Mouse (Mus musculus): Measurements from ENCODE around the gene Pamr1. TPM values are rescaled to one million over a fixed set of nuclear protein-coding genes. Genes with fewer than 3 reads are reported as not detected.

Gene Pamr1
- polyA plus RNA-seq, 1 experiment from 2014 or later: 9.1 TPM

DNA sequence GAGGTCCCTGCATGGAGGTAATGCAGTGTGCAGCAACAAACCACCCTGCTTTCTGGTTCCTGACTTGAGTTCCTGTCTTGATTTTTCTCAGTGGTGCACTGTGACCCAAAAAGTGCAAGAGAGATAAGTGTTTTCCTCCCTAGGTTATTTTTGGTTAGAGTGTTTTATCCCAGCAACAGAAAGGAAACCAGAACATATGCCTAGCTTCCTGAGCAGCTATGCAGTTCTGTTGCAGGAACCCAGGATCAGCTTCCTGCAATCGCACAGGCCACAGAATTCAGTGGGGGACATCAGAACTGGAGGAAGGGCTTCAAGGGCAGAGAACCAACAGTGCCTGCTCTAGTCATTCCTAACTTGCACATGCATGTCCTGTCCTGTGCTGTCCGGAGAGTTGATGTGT is 66.8 kb downstream of the Pamr1 start:
- WGBS: 68% methylated on average over 2 of the region's 2 CpGs
- no peak overlapping the region for H3K4me3 ChIP-seq
- H3K27ac ChIP-seq: no peak overlapping the region
- no peak for ATAC-seq (ENCODE audit: insufficient number of reproducible peaks, insufficient read depth, low FRiP score, low TSS enrichment)
- no peaks in the 10 kb centered on the region for H3K27me3 ChIP-seq
- H3K9me3 ChIP-seq: no peaks in the 10 kb centered on the region
- no peak overlapping the region for H3K4me2 ChIP-seq (replicated peaks)
- H3K9ac ChIP-seq: no peak overlapping the region
- no peaks in the 10 kb centered on the region for H3K4me1 ChIP-seq
- H3K36me3 ChIP-seq: no peaks in the 10 kb centered on the region

DNA sequence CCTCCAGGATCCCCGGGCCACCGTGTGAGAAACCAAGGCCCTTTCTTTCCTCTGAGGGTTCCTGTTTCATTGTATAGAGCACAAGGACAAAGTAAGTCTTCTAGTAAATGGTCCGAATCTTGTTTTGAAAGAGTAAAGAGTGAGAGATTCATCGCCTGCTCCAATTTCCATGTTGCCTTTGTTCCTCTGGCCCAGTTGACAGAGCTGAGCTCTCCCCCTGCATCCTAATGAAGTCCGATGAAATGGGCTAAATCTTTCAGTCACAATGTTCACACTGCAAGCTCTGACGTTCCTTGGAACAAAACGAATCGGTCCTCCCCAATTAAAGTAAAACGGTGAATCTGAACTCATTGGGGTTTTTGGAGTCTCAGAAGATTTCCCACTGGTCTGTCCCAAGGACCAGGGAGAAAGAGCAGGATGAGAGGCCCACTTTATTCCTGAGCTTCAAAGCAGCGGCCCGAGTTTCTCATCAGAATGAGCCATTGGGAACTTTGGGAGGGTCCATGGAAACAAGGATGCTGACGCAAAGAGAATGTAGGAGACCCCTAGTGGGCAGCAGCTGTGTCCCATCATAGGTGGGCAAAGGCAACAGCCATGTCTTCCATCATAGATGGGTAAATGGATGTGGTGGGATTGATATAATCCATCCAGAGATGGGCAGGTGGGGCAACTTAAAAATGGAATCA is 71.1 kb downstream of the Pamr1 start:
- Histone ChIP-seq H3K27me3 (no peaks in the 10 kb centered on the region), H3K4me3 (no peak overlapping the region), H3K9me3 (no peaks in the 10 kb centered on the region), H3K9ac (no peak overlapping the region), H3K4me2 (replicated peaks) (no peak overlapping the region), H3K4me1 (no peaks in the 10 kb centered on the region), H3K27ac (no peak overlapping the region), H3K36me3 (no peaks in the 10 kb centered on the region)
- ATAC-seq (ENCODE audit: insufficient number of reproducible peaks, insufficient read depth, low FRiP score, low TSS enrichment): no peak
- 81% methylated on average over 12 of the region's 12 CpGs for WGBS

DNA sequence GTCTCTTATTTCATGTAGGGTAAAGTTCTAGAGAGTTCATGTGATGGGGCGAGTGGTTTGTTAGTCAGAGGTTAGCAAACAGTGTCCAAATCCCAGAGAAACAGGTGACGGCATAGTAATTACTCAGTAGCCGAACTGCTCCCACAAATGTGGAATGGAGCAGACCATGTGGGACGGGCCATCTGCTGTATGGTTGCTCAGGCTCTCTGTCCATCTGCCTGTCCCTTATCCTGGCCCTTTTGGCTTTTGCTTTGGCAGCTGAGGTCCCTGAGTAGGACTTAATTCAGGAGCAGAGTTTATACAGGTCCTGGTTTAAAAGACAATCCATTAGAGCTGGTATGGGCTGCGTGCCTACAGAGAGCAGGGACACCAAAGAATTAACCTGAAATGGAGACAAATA is 72.4 kb downstream of the Pamr1 start:
- no peaks in the 10 kb centered on the region for H3K9me3 ChIP-seq
- no peak for ATAC-seq (ENCODE audit: insufficient number of reproducible peaks, insufficient read depth, low FRiP score, low TSS enrichment)
- no peaks in the 10 kb centered on the region for H3K4me1 ChIP-seq
- H3K9ac ChIP-seq: no peak overlapping the region
- no peak overlapping the region for H3K27ac ChIP-seq
- no peak overlapping the region for H3K4me3 ChIP-seq
- H3K4me2 ChIP-seq (replicated peaks): no peak overlapping the region
- WGBS: 87% methylated on average over 5 of the region's 5 CpGs
- no peaks in the 10 kb centered on the region for H3K36me3 ChIP-seq
- H3K27me3 ChIP-seq: no peaks in the 10 kb centered on the region

DNA sequence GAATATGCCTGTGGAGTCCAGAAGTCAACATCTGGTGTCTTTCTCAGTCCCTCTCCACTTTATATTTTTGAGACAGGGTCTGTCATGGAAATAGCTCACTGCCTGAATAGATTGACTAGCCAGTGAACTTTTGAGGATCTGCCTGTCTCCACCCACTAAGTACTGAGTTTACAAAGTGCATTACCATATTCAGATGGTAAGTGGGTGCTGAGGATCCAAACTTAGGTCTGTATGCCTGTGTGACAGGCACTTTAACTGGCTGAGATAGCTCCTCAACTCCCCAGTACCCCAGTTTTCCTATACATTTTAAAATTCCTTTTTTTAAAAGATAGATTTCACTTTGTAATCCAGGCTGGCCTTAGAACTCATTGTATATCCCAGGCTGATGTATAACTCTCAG is 73.1 kb downstream of the Pamr1 start:
- H3K27me3 ChIP-seq: no peaks in the 10 kb centered on the region
- H3K27ac ChIP-seq: no peak overlapping the region

DNA sequence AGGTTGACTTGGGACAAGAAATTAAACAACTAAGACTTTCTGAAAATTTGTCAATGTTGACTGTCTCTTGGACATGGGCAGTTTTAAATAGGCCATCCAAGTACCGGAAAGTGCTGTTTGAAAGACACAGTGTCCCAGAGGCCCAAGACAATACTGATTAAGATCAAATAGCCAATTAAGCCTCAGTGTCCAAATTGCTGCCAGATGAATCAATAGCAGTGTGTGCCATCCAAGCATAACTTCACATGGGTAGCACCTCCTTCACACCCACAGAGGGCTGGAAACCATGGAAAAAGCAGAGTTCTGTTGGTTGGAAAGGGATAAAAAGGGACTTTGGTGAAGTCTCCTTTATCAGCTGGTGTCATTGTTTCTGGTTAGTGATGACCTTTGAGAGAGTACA is 74.7 kb downstream of the Pamr1 start:
- 43% methylated on average over 1 of the region's 1 CpGs for WGBS
- no peak overlapping the region for H3K27ac ChIP-seq
- H3K9me3 ChIP-seq: no peaks in the 10 kb centered on the region
- no peak overlapping the region for H3K9ac ChIP-seq
- H3K27me3 ChIP-seq: no peaks in the 10 kb centered on the region
- no peaks in the 10 kb centered on the region for H3K4me1 ChIP-seq
- no peak for ATAC-seq (ENCODE audit: insufficient number of reproducible peaks, insufficient read depth, low FRiP score, low TSS enrichment)
- no peak overlapping the region for H3K4me3 ChIP-seq
- H3K36me3 ChIP-seq: no peaks in the 10 kb centered on the region
- H3K4me2 ChIP-seq (replicated peaks): no peak overlapping the region

More for the DNA sequence above, 73.1 kb downstream of the Pamr1 start:
- H3K4me2 ChIP-seq (replicated peaks): no peak overlapping the region
- no peaks in the 10 kb centered on the region for H3K36me3 ChIP-seq
- no peak for ATAC-seq (ENCODE audit: insufficient number of reproducible peaks, insufficient read depth, low FRiP score, low TSS enrichment)
- no peak overlapping the region for H3K4me3 ChIP-seq
- H3K9ac ChIP-seq: no peak overlapping the region
- H3K4me1 ChIP-seq: no peaks in the 10 kb centered on the region
- no peaks in the 10 kb centered on the region for H3K9me3 ChIP-seq

DNA sequence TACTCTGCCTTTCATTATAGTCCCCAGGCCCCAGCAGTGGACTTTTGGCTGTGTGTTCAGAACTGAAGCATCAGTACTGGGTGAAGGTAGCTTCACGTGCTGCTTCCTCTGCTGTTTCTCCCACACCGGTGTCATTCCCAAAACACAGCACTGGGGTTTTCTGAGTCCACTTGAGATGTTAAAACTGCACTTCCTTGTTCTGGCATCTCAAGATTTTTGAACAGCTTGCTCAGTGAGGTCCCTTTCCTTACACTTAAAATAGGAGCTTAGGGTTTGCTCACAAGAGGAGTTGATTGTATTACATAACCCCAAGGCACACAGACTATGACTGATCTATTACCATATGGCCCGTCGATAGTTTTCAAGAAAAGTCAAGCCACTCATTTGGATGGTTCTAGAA is 82.5 kb downstream of the Pamr1 start:
- H3K4me2 ChIP-seq (replicated peaks): no peak overlapping the region

DNA sequence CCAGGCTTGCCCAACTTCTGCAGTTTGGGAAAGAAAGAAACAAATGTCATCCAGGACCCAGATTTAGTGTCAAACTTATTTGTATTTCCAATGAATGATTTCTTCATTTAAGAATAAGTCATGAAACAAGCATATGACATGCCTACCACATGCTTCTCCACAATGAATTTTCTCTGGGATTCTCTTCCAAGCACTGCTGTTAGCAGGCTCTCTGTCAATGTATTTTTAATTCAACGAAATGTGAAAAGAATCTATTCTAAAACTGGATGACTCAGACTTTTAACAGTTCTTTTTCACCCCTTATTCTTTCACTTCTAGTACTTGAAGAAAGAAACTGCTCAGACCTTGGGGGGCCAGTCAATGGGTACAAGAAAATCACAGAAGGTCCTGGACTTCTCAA is 84.2 kb downstream of the Pamr1 start:
- no peaks in the 10 kb centered on the region for H3K9me3 ChIP-seq
- H3K9ac ChIP-seq: no peak overlapping the region
- H3K27ac ChIP-seq: no peak overlapping the region
- H3K27me3 ChIP-seq: no peaks in the 10 kb centered on the region
- peaks cover 3% of the 10 kb centered on the region; the same call in 1 of the 2 replicates for H3K4me1 ChIP-seq
- 82% methylated on average over 1 of the region's 1 CpGs for WGBS
- no peaks in the 10 kb centered on the region for H3K36me3 ChIP-seq
- H3K4me3 ChIP-seq: no peak overlapping the region
- H3K4me2 ChIP-seq (replicated peaks): no peak overlapping the region
- no peak for ATAC-seq (ENCODE audit: insufficient number of reproducible peaks, insufficient read depth, low FRiP score, low TSS enrichment)

More for the DNA sequence above, 82.5 kb downstream of the Pamr1 start:
- Histone ChIP-seq H3K4me3 (no peak overlapping the region), H3K9ac (no peak overlapping the region), H3K27me3 (no peaks in the 10 kb centered on the region), H3K4me1 (no peaks in the 10 kb centered on the region), H3K9me3 (no peaks in the 10 kb centered on the region), H3K36me3 (no peaks in the 10 kb centered on the region), H3K27ac (no peak overlapping the region)
- no peak for ATAC-seq (ENCODE audit: insufficient number of reproducible peaks, insufficient read depth, low FRiP score, low TSS enrichment)
- WGBS: 89% methylated on average over 4 of the region's 4 CpGs

DNA sequence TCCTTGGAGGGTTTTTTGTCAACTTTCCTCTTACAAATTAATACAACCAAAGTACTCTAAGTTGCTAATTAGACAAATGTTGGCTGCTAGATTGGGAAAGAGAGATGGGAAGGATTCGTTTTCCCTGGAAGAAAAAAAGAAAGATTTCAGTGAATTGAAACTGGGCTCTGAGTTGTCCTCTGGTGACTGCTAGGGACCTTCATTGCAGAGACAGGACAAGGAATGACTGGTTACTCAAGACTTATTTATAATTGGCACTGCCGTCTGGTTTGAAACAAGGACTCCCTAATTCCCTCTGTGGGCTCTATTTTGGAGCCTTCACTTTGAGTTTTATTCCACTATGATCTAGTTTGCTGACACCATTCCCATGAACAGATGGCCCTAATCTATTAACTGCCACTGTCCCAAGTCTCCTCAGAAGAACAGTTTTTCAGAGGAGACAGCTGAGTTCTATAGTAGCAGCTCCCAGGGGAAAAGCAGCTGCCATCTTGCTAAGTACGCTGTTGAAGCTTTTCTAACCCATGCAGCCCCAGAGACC is 85.8 kb downstream of the Pamr1 start:
- Histone ChIP-seq H3K4me2 (replicated peaks) (no peak overlapping the region), H3K36me3 (no peaks in the 10 kb centered on the region), H3K9ac (no peak overlapping the region), H3K27ac (no peak overlapping the region), H3K27me3 (no peaks in the 10 kb centered on the region), H3K9me3 (no peaks in the 10 kb centered on the region), H3K4me1 (peaks cover 3% of the 10 kb centered on the region; the same call in 1 of the 2 replicates), H3K4me3 (no peak overlapping the region)
- WGBS: 69% methylated on average over 3 of the region's 3 CpGs
- no peak for ATAC-seq (ENCODE audit: insufficient number of reproducible peaks, insufficient read depth, low FRiP score, low TSS enrichment)

DNA sequence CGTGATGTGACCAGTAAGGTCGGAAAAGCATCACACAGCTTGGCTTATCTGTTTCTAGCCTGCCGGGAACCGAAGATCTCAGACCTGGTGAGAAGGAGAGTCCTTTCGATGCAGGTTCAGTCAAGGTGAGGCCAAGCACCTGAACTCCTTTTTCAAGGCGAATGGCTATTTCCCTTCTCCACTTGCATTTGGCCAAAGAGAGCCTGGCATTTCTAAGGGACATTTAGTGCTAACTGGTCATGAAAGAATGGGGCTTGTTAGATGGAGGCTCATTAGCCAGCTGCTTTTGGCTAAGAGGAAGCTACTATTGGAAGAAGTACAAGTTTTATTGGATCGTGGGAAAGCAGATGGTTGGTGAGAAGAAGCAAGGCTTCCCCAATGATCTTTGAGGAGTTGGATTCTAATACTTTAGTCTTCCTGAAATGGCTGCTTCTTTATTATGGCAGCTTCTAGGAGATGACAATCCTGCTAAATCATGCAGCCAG is 86.3 kb downstream of the Pamr1 start:
- Histone ChIP-seq H3K4me1 (peaks cover 3% of the 10 kb centered on the region; the same call in 1 of the 2 replicates), H3K36me3 (no peaks in the 10 kb centered on the region), H3K4me2 (replicated peaks) (no peak overlapping the region), H3K9me3 (no peaks in the 10 kb centered on the region), H3K9ac (no peak overlapping the region), H3K27ac (no peak overlapping the region), H3K27me3 (no peaks in the 10 kb centered on the region), H3K4me3 (no peak overlapping the region)
- 85% methylated on average over 7 of the region's 7 CpGs for WGBS
- no peak for ATAC-seq (ENCODE audit: insufficient number of reproducible peaks, insufficient read depth, low FRiP score, low TSS enrichment)

DNA sequence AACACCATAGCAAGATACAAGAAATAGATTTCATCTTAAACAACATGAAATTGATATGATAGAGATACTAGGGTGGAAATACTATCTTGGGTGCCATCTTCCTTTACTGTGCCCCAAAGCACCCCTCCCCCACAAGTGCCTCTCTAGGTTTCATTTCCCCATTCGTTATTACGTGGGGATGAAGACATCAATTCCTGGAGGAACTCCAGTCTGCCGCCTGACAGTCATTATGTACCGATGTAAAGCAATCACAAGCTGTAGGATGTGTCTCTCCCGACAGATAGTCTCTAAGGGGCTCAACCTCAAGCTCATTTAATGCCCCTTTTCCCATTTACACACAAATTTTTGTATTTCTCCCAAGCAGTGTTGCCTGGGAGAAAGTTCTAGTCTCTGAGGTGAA is 88.3 kb downstream of the Pamr1 start:
- no peak overlapping the region for H3K27ac ChIP-seq
- peaks cover 3% of the 10 kb centered on the region; the same call in 1 of the 2 replicates for H3K4me1 ChIP-seq
- H3K9me3 ChIP-seq: no peaks in the 10 kb centered on the region
- no peaks in the 10 kb centered on the region for H3K27me3 ChIP-seq
- no peak overlapping the region for H3K4me3 ChIP-seq
- no peak overlapping the region for H3K4me2 ChIP-seq (replicated peaks)
- no peak overlapping the region for H3K9ac ChIP-seq
- 50% methylated on average over 5 of the region's 5 CpGs for whole genome bisulfite sequencing
- H3K36me3 ChIP-seq: no peaks in the 10 kb centered on the region
- ATAC-seq (ENCODE audit: insufficient number of reproducible peaks, insufficient read depth, low FRiP score, low TSS enrichment): no peak

DNA sequence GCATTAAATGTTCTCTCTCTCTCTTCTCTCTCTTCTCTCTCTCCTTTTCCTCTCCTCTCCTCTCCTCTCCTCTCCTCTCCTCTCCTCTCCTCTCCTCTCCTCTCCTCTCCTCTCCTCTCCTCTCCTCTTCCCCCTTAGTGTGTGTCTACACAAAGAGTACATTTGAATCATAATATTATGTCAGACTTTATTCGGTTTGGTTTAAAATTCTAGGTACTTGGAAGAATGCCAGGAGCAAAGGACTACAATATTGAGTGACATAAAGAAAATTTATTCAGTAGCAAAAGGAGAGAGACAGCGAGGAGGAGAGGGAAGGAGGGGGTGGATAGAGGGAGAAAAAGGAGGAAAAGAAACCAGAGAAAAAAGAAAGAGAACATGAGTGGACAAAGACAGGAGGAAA is 88.9 kb downstream of the Pamr1 start:
- Histone ChIP-seq H3K27me3 (no peaks in the 10 kb centered on the region), H3K36me3 (no peaks in the 10 kb centered on the region), H3K9me3 (no peaks in the 10 kb centered on the region), H3K27ac (no peak overlapping the region), H3K4me2 (replicated peaks) (no peak overlapping the region), H3K4me1 (peaks cover 3% of the 10 kb centered on the region; the same call in 1 of the 2 replicates), H3K9ac (no peak overlapping the region), H3K4me3 (no peak overlapping the region)
- no peak for ATAC-seq (ENCODE audit: insufficient number of reproducible peaks, insufficient read depth, low FRiP score, low TSS enrichment)
- 43% methylated on average over 2 of the region's 2 CpGs for WGBS

DNA sequence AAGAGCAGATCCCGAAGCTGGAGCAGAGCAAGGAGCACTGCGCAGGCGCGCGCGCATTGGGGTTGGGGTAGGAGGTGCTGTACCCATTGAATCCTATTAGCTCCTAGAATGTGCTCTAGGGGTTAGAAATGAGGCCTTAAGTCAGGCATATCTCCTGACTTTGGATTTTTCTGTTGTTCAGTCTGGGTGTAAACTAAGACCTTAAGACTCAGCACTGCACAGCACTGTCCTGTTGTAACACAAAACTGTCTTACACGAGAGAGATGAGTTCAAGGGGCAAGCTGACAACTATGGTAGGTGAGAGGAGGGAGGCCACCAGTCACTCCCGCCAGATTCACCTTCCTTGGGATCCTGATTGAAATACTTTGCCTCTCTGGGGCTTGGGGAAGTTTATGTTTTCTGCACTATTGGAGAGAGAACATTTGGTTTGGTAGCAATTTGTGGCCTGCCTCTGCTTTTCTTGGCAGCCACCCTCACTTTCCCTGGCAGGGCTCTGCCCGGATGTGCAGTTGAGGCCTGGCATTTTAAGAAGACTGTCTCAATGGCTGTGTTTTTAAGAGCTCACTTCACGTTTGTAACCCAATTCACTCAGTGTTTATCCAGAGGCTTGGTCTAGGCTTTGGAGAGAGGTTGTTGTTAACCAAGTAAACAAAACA is 99.2 kb downstream of the Pamr1 start:
- WGBS: 77% methylated on average over 10 of the region's 10 CpGs

More for the DNA sequence above, 99.2 kb downstream of the Pamr1 start:
- H3K9me3 ChIP-seq: no peaks in the 10 kb centered on the region
- H3K36me3 ChIP-seq: no peaks in the 10 kb centered on the region
- ATAC-seq (ENCODE audit: insufficient number of reproducible peaks, insufficient read depth, low FRiP score, low TSS enrichment): no peak
- no peak overlapping the region for H3K27ac ChIP-seq
- no peaks in the 10 kb centered on the region for H3K27me3 ChIP-seq
- no peaks in the 10 kb centered on the region for H3K4me1 ChIP-seq
- no peak overlapping the region for H3K4me3 ChIP-seq
- no peak overlapping the region for H3K9ac ChIP-seq
- H3K4me2 ChIP-seq (replicated peaks): no peak overlapping the region
